Mouse (Mus musculus): ENCODE results near the gene Lrp8. TPM values are rescaled to one million over a fixed set of nuclear protein-coding genes. Genes with fewer than 3 reads are reported as not detected.

Gene Lrp8
- total and polyA plus RNA-seq, 3 experiments, result 6.4 to 21.1 (median 14.2) TPM

- dilution Hi-C loops (cut with MboI; ENCODE audit: extremely low pct_ligation_motif_present, extremely low pct_unique_long_range_greater_than_20kb, low sequenced_read_pairs) (no loop called here), in situ Hi-C loops (cut with MboI; ENCODE audit: low pct_ligation_motif_present, low pct_unique_long_range_greater_than_20kb, low sequenced_read_pairs) (no loop called here)
- H3K4me3 ChIP-seq (replicated peaks in 1 of 3; ENCODE audit: low read depth in 2 of 3, low read length in 2 of 3, poor library complexity in 1 of 3), result no peak overlapping the region
- no peaks in the 10 kb centered on the region for H3K27me3 ChIP-seq (replicated peaks)
- peaks cover 16 to 57% of the 10 kb centered on the region in 2 experiments for H3K4me1 ChIP-seq (ENCODE audit: control insufficient read depth in 1 of 2, insufficient read depth in 2 of 2)
- H3K4me2 ChIP-seq (ENCODE audit: insufficient read depth, low read depth, poor library complexity, severe bottlenecking), result no peak overlapping the region
- H3K9me3 ChIP-seq (replicated peaks; ENCODE audit: low read length), result no peaks in the 10 kb centered on the region
- H3K36me3 ChIP-seq (replicated peaks in 1 of 2; ENCODE audit: control insufficient read depth in 1 of 2, insufficient read depth in 1 of 2, low read length in 1 of 2), result peaks cover 0 to 79% of the 10 kb centered on the region in 2 experiments
- H3K9ac ChIP-seq (ENCODE audit: insufficient read depth, low read depth), result no peak overlapping the region
- H3K79me2 ChIP-seq (replicated peaks; ENCODE audit: control insufficient read depth, extremely low read depth, insufficient read depth, poor library complexity, severe bottlenecking), result no peaks in the 10 kb centered on the region
- no peak for DNase-seq (ENCODE audit: extremely low read depth)
- no peak overlapping the region for H3K27ac ChIP-seq (ENCODE audit: insufficient read depth, low read depth)
- TF ChIP-seq UBTF (IDR thresholded peaks at IDR 0.05; ENCODE audit: low read depth, low read length) (no peak), JUN (IDR thresholded peaks at IDR 0.05; ENCODE audit: insufficient read depth, low read depth, low read length) (no peak), KAT2A (IDR thresholded peaks at IDR 0.05; ENCODE audit: insufficient replicate concordance, low read length) (no peak), MYC (IDR thresholded peaks at IDR 0.05; ENCODE audit: low read depth, low read length) (no peak), RCOR1 (conservative IDR thresholded peaks at IDR 0.05; ENCODE audit: low read depth, low read length) (no peak), USF2 (conservative IDR thresholded peaks at IDR 0.05; ENCODE audit: low read depth, low read length) (no peak), SIN3A (IDR thresholded peaks at IDR 0.05; ENCODE audit: low read length) (no peak), BHLHE40 (IDR thresholded peaks at IDR 0.05; ENCODE audit: low read depth, low read length) (no peak), SMC3 (IDR thresholded peaks at IDR 0.05; ENCODE audit: low read depth, low read length) (no peak), ZKSCAN1 (IDR thresholded peaks at IDR 0.05; ENCODE audit: borderline replicate concordance, low read depth, low read length) (no peak), CHD1 (IDR thresholded peaks at IDR 0.05; ENCODE audit: low read depth, low read length) (no peak), ETS1 (conservative IDR thresholded peaks at IDR 0.05; ENCODE audit: low read depth, low read length) (no peak), USF1 (IDR thresholded peaks at IDR 0.05; ENCODE audit: low read depth, low read length) (no peak), MEF2A (IDR thresholded peaks at IDR 0.05; ENCODE audit: borderline replicate concordance, low read depth, low read length) (no peak), EP300 (IDR thresholded peaks at IDR 0.05; ENCODE audit: low read length) (no peak), IRF4 (IDR thresholded peaks at IDR 0.05; ENCODE audit: low read depth, low read length) (no peak), POLR2A (IDR thresholded peaks at IDR 0.05; ENCODE audit: low read depth, low read length) (no peak), CHD2 (IDR thresholded peaks at IDR 0.05; ENCODE audit: low read length) (no peak)
These were observed 14.4 kb downstream of the Lrp8 start for GRCm38 (mm10) chr4:107816459-107816858.

- dilution Hi-C loops (cut with MboI; ENCODE audit: extremely low pct_ligation_motif_present, extremely low pct_unique_long_range_greater_than_20kb, low sequenced_read_pairs), result no loop called here
- no peak overlapping the region for H3K27ac ChIP-seq (ENCODE audit: insufficient read depth, low read depth)
- no peak for DNase-seq (ENCODE audit: extremely low read depth)
- TF ChIP-seq MXI1 (IDR thresholded peaks at IDR 0.05; ENCODE audit: low read depth, low read length), result no peak
- TF ChIP-seq KAT2A (IDR thresholded peaks at IDR 0.05; ENCODE audit: insufficient replicate concordance, low read length), result no peak
- TF ChIP-seq MAZ (IDR thresholded peaks at IDR 0.05; ENCODE audit: low read depth, low read length), result no peak
- TF ChIP-seq SMC3 (IDR thresholded peaks at IDR 0.05; ENCODE audit: low read depth, low read length), result no peak
- TF ChIP-seq CHD2 (IDR thresholded peaks at IDR 0.05; ENCODE audit: low read length), result no peak
- no peak for TF ChIP-seq USF2 (conservative IDR thresholded peaks at IDR 0.05; ENCODE audit: low read depth, low read length)
- no peak for TF ChIP-seq EP300 (IDR thresholded peaks at IDR 0.05; ENCODE audit: low read length)
- no peak for TF ChIP-seq ELF1 (IDR thresholded peaks at IDR 0.05; ENCODE audit: low read depth, low read length)
- no peak for TF ChIP-seq ZKSCAN1 (IDR thresholded peaks at IDR 0.05; ENCODE audit: borderline replicate concordance, low read depth, low read length)
- no peak for TF ChIP-seq JUND (conservative IDR thresholded peaks at IDR 0.05; ENCODE audit: low read depth, low read length)
- TF ChIP-seq ZMIZ1 (IDR thresholded peaks at IDR 0.05; ENCODE audit: low read depth, low read length), result no peak
- TF ChIP-seq ZNF384 (IDR thresholded peaks at IDR 0.05; ENCODE audit: low read depth, low read length), result no peak
- TF ChIP-seq CHD1 (IDR thresholded peaks at IDR 0.05; ENCODE audit: low read depth, low read length), result no peak
- TF ChIP-seq MEF2A (IDR thresholded peaks at IDR 0.05; ENCODE audit: borderline replicate concordance, low read depth, low read length), result no peak
- H3K4me2 ChIP-seq (ENCODE audit: insufficient read depth, low read depth, poor library complexity, severe bottlenecking), result no peak overlapping the region
- H3K27me3 ChIP-seq (replicated peaks), result no peaks in the 10 kb centered on the region
- H3K79me2 ChIP-seq (replicated peaks; ENCODE audit: control insufficient read depth, extremely low read depth, insufficient read depth, poor library complexity, severe bottlenecking), result no peaks in the 10 kb centered on the region
- no peaks in the 10 kb centered on the region for H3K9me3 ChIP-seq (replicated peaks; ENCODE audit: low read length)
- peaks cover 16 to 57% of the 10 kb centered on the region in 2 experiments for H3K4me1 ChIP-seq (ENCODE audit: control insufficient read depth in 1 of 2, insufficient read depth in 2 of 2)
- no peak overlapping the region for H3K9ac ChIP-seq (ENCODE audit: insufficient read depth, low read depth)
- peaks cover 0 to 77% of the 10 kb centered on the region in 2 experiments for H3K36me3 ChIP-seq (replicated peaks in 1 of 2; ENCODE audit: control insufficient read depth in 1 of 2, insufficient read depth in 1 of 2, low read length in 1 of 2)
- in situ Hi-C loops (cut with MboI; ENCODE audit: low pct_ligation_motif_present, low pct_unique_long_range_greater_than_20kb, low sequenced_read_pairs), result no loop called here
- no peak overlapping the region for H3K4me3 ChIP-seq (replicated peaks in 1 of 3; ENCODE audit: low read depth in 2 of 3, low read length in 2 of 3, poor library complexity in 1 of 3)
These were observed 15.4 kb downstream of the Lrp8 start for GRCm38 (mm10) chr4:107817463-107817862.
